Mouse (Mus musculus) myocyte (in vitro differentiated cells): ENCODE data around the gene Pde6d. TPM values are rescaled to one million over a fixed set of nuclear protein-coding genes. Genes with fewer than 3 reads are reported as not detected.
A peak's percentile ranks its signal among the peaks of the same experiment; 100 is the strongest.

Experiments
- H3K27me3 ChIP-seq: one replicate; pipeline ENCODE4 v1.6.1; 2011; ENCODE audit not compliant: control insufficient read depth, insufficient read depth, insufficient read length
- H3K36me3 ChIP-seq: one replicate; pipeline ENCODE4 v1.6.1; 2011; ENCODE audit not compliant: control insufficient read depth, insufficient read depth
- H3K4me2 ChIP-seq: one replicate; pipeline ENCODE4 v1.6.1; 2011; ENCODE audit warnings: low read depth, control low read depth
- H3K4me3 ChIP-seq: one replicate; pipeline ENCODE4 v1.5.1; 2011; ENCODE audit warnings: mild to moderate bottlenecking, control low read depth, moderate library complexity
- H3K79me2 ChIP-seq: one replicate; pipeline ENCODE4 v1.6.1; 2011; ENCODE audit not compliant: control insufficient read depth, insufficient read depth
- H3ac ChIP-seq: one replicate; pipeline ENCODE4 v1.6.1; 2011; ENCODE audit not compliant: control insufficient read depth, insufficient read length
- CEBPB ChIP-seq: IDR thresholded peaks from 2 replicates; pipeline ENCODE4 v1.6.1; 2011; ENCODE audit warnings: mild to moderate bottlenecking, moderate library complexity; ENCODE audit not compliant: poor library complexity, insufficient read depth, severe bottlenecking
- E2F4 ChIP-seq: IDR thresholded peaks from one replicate; pipeline ENCODE4 v1.6.1; 2011; ENCODE audit warnings: mild to moderate bottlenecking, control low read depth, moderate library complexity; ENCODE audit not compliant: insufficient read depth
- MAX ChIP-seq: IDR thresholded peaks from one replicate; pipeline ENCODE4 v1.6.1; 2011; ENCODE audit warnings: low read depth, mild to moderate bottlenecking, control low read depth
- MYOD1 ChIP-seq, 3 experiments: IDR thresholded peaks; one replicate each; pipeline ENCODE4 v1.6.1; 2011; ENCODE audit warnings: control low read depth in 2 of 3, low read depth in 2 of 3, mild to moderate bottlenecking in 2 of 3, moderate library complexity in 1 of 3; ENCODE audit not compliant: insufficient read length in 2 of 3, control insufficient read depth in 1 of 3
- MYOG ChIP-seq, 3 experiments: IDR thresholded peaks; one replicate each; pipeline ENCODE4 v1.6.1; 2011; ENCODE audit warnings: control low read depth in 2 of 3, low read depth in 2 of 3, mild to moderate bottlenecking in 2 of 3; ENCODE audit not compliant: insufficient read length in 2 of 3, control insufficient read depth in 1 of 3, insufficient read depth in 1 of 3
- POLR2A ChIP-seq: IDR thresholded peaks from one replicate; pipeline ENCODE4 v1.6.1; 2011; ENCODE audit warnings: low read depth, mild to moderate bottlenecking, control low read depth, moderate library complexity; ENCODE audit not compliant: insufficient read length
- POLR2AphosphoS2 ChIP-seq: IDR thresholded peaks from one replicate; pipeline ENCODE4 v1.6.1; 2011; ENCODE audit warnings: low read depth, control low read depth; ENCODE audit not compliant: insufficient read length
- REST ChIP-seq: IDR thresholded peaks from one replicate; pipeline ENCODE4 v1.6.1; 2011; ENCODE audit warnings: mild to moderate bottlenecking, control low read depth, moderate library complexity; ENCODE audit not compliant: insufficient read depth, insufficient read length
- SRF ChIP-seq: IDR thresholded peaks from one replicate; pipeline ENCODE4 v1.6.1; 2011; ENCODE audit warnings: low read depth; ENCODE audit not compliant: control insufficient read depth, insufficient read length
- TCF12 ChIP-seq: IDR thresholded peaks from one replicate; pipeline ENCODE4 v1.6.1; 2011; ENCODE audit warnings: mild to moderate bottlenecking, control low read depth; ENCODE audit not compliant: poor library complexity, insufficient read depth, severe bottlenecking
- TCF3 ChIP-seq: IDR thresholded peaks from one replicate; pipeline ENCODE4 v1.6.1; 2011; ENCODE audit warnings: low read depth, control low read depth; ENCODE audit not compliant: insufficient read length
- USF1 ChIP-seq: IDR thresholded peaks from one replicate; pipeline ENCODE4 v1.6.1; 2011; ENCODE audit warnings: low read depth, mild to moderate bottlenecking, control low read depth, moderate library complexity
- polyA plus RNA-seq: library from polyadenylated mRNA; unstranded; fragments of >200 nt; fragmentation: generic; extraction: Trizol; gene quantifications from one replicate; pipeline ENCODE4 v1.2.1, GENCODE M21; 2012; ENCODE audit warnings: missing spikeins

Gene Pde6d
- 50.0 TPM for polyA plus RNA-seq

DNA sequence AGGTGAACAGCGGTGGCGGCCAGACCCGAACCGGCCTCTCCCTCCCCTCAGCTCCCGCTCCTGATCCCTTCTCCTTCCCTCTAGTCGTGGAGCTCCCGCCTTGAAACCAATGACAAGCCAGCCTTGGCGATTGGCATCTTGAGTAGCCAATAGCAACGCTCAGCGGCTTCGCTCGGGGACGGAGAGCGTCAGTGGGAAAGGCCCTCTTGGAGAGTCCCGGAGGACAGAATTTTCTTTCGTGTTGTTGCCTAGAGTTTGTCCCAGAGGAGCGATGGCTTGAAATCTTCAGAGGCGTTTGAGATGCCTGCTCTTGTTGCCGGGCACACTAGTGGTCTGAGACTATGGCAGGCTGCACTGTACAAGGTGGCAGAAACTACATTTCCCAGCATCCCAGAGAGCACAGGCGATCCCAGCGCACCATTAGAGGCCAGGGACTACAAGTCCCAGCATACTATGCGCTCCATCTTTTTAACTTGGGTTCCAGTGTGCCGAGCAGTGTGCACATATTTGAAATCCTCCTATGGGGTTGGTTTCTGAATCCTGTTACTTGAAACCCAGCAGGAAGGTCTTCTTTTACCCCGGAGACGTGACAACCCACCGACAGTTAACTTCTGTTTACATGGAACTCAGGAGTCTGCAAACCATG, at the start of gene Pde6d, which contains the start of gene Cops7b:
Gene Pde6d (minus strand): TSS at position 179 of the 646 bp plus-strand sequence.
Gene Cops7b (plus strand): TSS at position 454 of the 646 bp plus-strand sequence.
- H3K36me3 ChIP-seq, result peaks cover 4% of the 10 kb centered on the region
- TF ChIP-seq CEBPB (no peak), TCF3 (no peak), POLR2A (peak; percentile 79), SRF (peak; percentile 33), MYOG (IDR thresholded peaks at IDR 0.05; ENCODE audit: control insufficient read depth in 1 of 3, insufficient read depth in 1 of 3, insufficient read length in 2 of 3, low read depth in 2 of 3) (no peak), MYOD1 (IDR thresholded peaks at IDR 0.05; ENCODE audit: control insufficient read depth in 1 of 3, insufficient read length in 2 of 3, low read depth in 2 of 3) (no peak), REST (no peak), POLR2AphosphoS2 (peak; percentile 69), TCF12 (no peak), USF1 (no peak)
- H3K4me2 ChIP-seq, result peak within 1 kb of the TSS; percentile 83
- H3K27me3 ChIP-seq, result no peaks in the 10 kb centered on the region
- peaks cover 20% of the 10 kb centered on the region for H3K79me2 ChIP-seq
- H3ac ChIP-seq, result peak within 1 kb of the TSS; percentile 73
- peak within 1 kb of the TSS; percentile 37 for H3K4me3 ChIP-seq

GRCm38 (mm10) chr1:86630527-86630926, 48.1 kb upstream of the Pde6d start:
- no peak for TF ChIP-seq TCF3
- TF ChIP-seq TCF12, result no peak
- no peaks in the 10 kb centered on the region for H3K79me2 ChIP-seq
- H3K4me3 ChIP-seq, result no peak overlapping the region
- no peaks in the 10 kb centered on the region for H3K36me3 ChIP-seq
- no peak overlapping the region for H3K4me2 ChIP-seq
- H3ac ChIP-seq, result no peak overlapping the region
- no peaks in the 10 kb centered on the region for H3K27me3 ChIP-seq

DNA sequence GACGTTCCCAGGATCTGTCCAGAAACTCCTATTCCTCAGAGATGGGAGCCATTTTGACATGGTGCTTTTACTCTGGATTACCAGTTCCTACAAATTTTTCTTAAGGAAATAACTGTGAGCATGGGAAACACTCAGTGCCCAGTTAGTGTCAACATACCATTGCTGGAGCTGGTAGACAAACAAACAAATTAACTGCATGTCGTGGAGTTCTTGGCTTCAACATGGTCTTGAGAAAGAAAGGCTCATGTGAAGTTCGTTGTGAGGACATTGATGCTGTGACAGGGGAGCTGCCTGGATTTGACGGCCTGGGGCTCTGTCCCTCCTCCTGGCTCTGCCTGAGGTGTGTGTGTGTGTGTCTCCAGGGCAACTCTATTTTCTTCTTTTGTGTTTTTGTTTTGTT, 47.5 kb upstream of the Pde6d start:
- no peak overlapping the region for H3ac ChIP-seq
- H3K36me3 ChIP-seq, result no peaks in the 10 kb centered on the region
- H3K4me2 ChIP-seq, result no peak overlapping the region
- no peaks in the 10 kb centered on the region for H3K79me2 ChIP-seq
- H3K27me3 ChIP-seq, result no peaks in the 10 kb centered on the region
- TF ChIP-seq MYOG (IDR thresholded peaks at IDR 0.05; ENCODE audit: control insufficient read depth in 1 of 3, insufficient read depth in 1 of 3, insufficient read length in 2 of 3, low read depth in 2 of 3), result no peak
- no peak for TF ChIP-seq E2F4
- TF ChIP-seq MAX, result no peak
- TF ChIP-seq POLR2AphosphoS2, result no peak
- no peak for TF ChIP-seq POLR2A
- no peak for TF ChIP-seq TCF12
- no peak for TF ChIP-seq USF1
- TF ChIP-seq REST, result no peak
- TF ChIP-seq CEBPB, result no peak
- TF ChIP-seq TCF3, result no peak
- no peak for TF ChIP-seq SRF
- TF ChIP-seq MYOD1 (IDR thresholded peaks at IDR 0.05; ENCODE audit: control insufficient read depth in 1 of 3, insufficient read length in 2 of 3, low read depth in 2 of 3), result no peak
- H3K4me3 ChIP-seq, result no peak overlapping the region

GRCm38 (mm10) chr1:86628270-86628669, 45.8 kb upstream of the Pde6d start:
- Histone ChIP-seq H3ac (no peak overlapping the region), H3K4me3 (no peak overlapping the region), H3K36me3 (no peaks in the 10 kb centered on the region), H3K4me2 (no peak overlapping the region), H3K79me2 (no peaks in the 10 kb centered on the region), H3K27me3 (no peaks in the 10 kb centered on the region)
- TF ChIP-seq MAX (no peak), REST (no peak), POLR2AphosphoS2 (no peak), TCF12 (no peak), USF1 (no peak), E2F4 (no peak), SRF (no peak), MYOD1 (IDR thresholded peaks at IDR 0.05; ENCODE audit: control insufficient read depth in 1 of 3, insufficient read length in 2 of 3, low read depth in 2 of 3) (no peak), CEBPB (no peak), POLR2A (no peak), MYOG (IDR thresholded peaks at IDR 0.05; ENCODE audit: control insufficient read depth in 1 of 3, insufficient read depth in 1 of 3, insufficient read length in 2 of 3, low read depth in 2 of 3) (no peak), TCF3 (no peak)
